Mouse (Mus musculus): ENCODE data around the gene Phyhipl. TPM values are rescaled to one million over a fixed set of nuclear protein-coding genes. Genes with fewer than 3 reads are reported as not detected.
A peak's percentile ranks its signal among the peaks of the same experiment; 100 is the strongest.

Gene Phyhipl
- total and polyA plus RNA-seq, 2 experiments, result not detected

- no peak overlapping the region for H3K27ac ChIP-seq (replicated peaks; ENCODE audit: insufficient read depth, low read depth, low read length)
- H3K79me2 ChIP-seq (ENCODE audit: control insufficient read depth, insufficient read depth, low read length), result no peaks in the 10 kb centered on the region
- no peak overlapping the region for H3K4me3 ChIP-seq (ENCODE audit: insufficient read depth, low read depth, low read length)
- H3K9ac ChIP-seq (ENCODE audit: low read depth, low read length), result no peak overlapping the region
- H3K4me1 ChIP-seq (ENCODE audit: control insufficient read depth, insufficient read depth, low read length), result no peaks in the 10 kb centered on the region
- TF ChIP-seq POLR2A (IDR thresholded peaks at IDR 0.05; ENCODE audit: extremely low read depth, insufficient read depth, low read length), result no peak
- no peak for TF ChIP-seq CTCF (IDR thresholded peaks at IDR 0.05; ENCODE audit: low read depth, low read length)
- H3K27me3 ChIP-seq (ENCODE audit: control insufficient read depth, insufficient read depth, low read length), result no peaks in the 10 kb centered on the region
- DNase-seq (ENCODE audit: extremely low read depth, low read depth, low spot score), result no peak
- 85% methylated on average over 10 of the region's 10 CpGs for WGBS
- no peaks in the 10 kb centered on the region for H3K36me3 ChIP-seq (ENCODE audit: control insufficient read depth, insufficient read depth, low read length)
Measured at GRCm38 (mm10) chr10:70537694-70538093, 118.1 kb downstream of the Phyhipl start.

GRCm38 (mm10) chr10:70535401-70535800 lies 120.4 kb downstream of the Phyhipl start:
- no peak overlapping the region for H3K9ac ChIP-seq (ENCODE audit: low read depth, low read length)
- no peaks in the 10 kb centered on the region for H3K27me3 ChIP-seq (ENCODE audit: control insufficient read depth, insufficient read depth, low read length)
- 91% methylated on average over 12 of the region's 12 CpGs for WGBS
- H3K4me1 ChIP-seq (ENCODE audit: control insufficient read depth, insufficient read depth, low read length), result no peaks in the 10 kb centered on the region
- no peak overlapping the region for H3K4me3 ChIP-seq (ENCODE audit: insufficient read depth, low read depth, low read length)
- H3K27ac ChIP-seq (replicated peaks; ENCODE audit: insufficient read depth, low read depth, low read length), result no peak overlapping the region
- no peak for DNase-seq (ENCODE audit: extremely low read depth, low read depth, low spot score)
- no peak for TF ChIP-seq POLR2A (IDR thresholded peaks at IDR 0.05; ENCODE audit: extremely low read depth, insufficient read depth, low read length)
- TF ChIP-seq CTCF (IDR thresholded peaks at IDR 0.05; ENCODE audit: low read depth, low read length), result no peak
- no peaks in the 10 kb centered on the region for H3K36me3 ChIP-seq (ENCODE audit: control insufficient read depth, insufficient read depth, low read length)
- no peaks in the 10 kb centered on the region for H3K79me2 ChIP-seq (ENCODE audit: control insufficient read depth, insufficient read depth, low read length)

GRCm38 (mm10) chr10:70534571-70534970 lies 121.2 kb downstream of the Phyhipl start:
- Histone ChIP-seq H3K4me1 (ENCODE audit: control insufficient read depth, insufficient read depth, low read length) (no peaks in the 10 kb centered on the region), H3K27ac (replicated peaks; ENCODE audit: insufficient read depth, low read depth, low read length) (no peak overlapping the region), H3K36me3 (ENCODE audit: control insufficient read depth, insufficient read depth, low read length) (no peaks in the 10 kb centered on the region), H3K4me3 (ENCODE audit: insufficient read depth, low read depth, low read length) (no peak overlapping the region), H3K9ac (ENCODE audit: low read depth, low read length) (no peak overlapping the region), H3K27me3 (ENCODE audit: control insufficient read depth, insufficient read depth, low read length) (no peaks in the 10 kb centered on the region), H3K79me2 (ENCODE audit: control insufficient read depth, insufficient read depth, low read length) (no peaks in the 10 kb centered on the region)
- no peak for DNase-seq (ENCODE audit: extremely low read depth, low read depth, low spot score)
- 94% methylated on average over 10 of the region's 10 CpGs for WGBS
- TF ChIP-seq POLR2A (IDR thresholded peaks at IDR 0.05; ENCODE audit: extremely low read depth, insufficient read depth, low read length), result no peak
- TF ChIP-seq CTCF (IDR thresholded peaks at IDR 0.05; ENCODE audit: low read depth, low read length), result no peak

- Histone ChIP-seq H3K27ac (replicated peaks; ENCODE audit: insufficient read depth, low read depth, low read length) (no peak overlapping the region), H3K79me2 (ENCODE audit: control insufficient read depth, insufficient read depth, low read length) (no peaks in the 10 kb centered on the region), H3K4me1 (ENCODE audit: control insufficient read depth, insufficient read depth, low read length) (no peaks in the 10 kb centered on the region), H3K4me3 (ENCODE audit: insufficient read depth, low read depth, low read length) (no peak overlapping the region), H3K9ac (ENCODE audit: low read depth, low read length) (no peak overlapping the region), H3K27me3 (ENCODE audit: control insufficient read depth, insufficient read depth, low read length) (no peaks in the 10 kb centered on the region), H3K36me3 (ENCODE audit: control insufficient read depth, insufficient read depth, low read length) (no peaks in the 10 kb centered on the region)
- DNase-seq (ENCODE audit: extremely low read depth, low read depth, low spot score), result peak; percentile 7
- WGBS, result 59% methylated on average over 12 of the region's 12 CpGs
- no peak for TF ChIP-seq POLR2A (IDR thresholded peaks at IDR 0.05; ENCODE audit: extremely low read depth, insufficient read depth, low read length)
- no peak for TF ChIP-seq CTCF (IDR thresholded peaks at IDR 0.05; ENCODE audit: low read depth, low read length)
Measured at GRCm38 (mm10) chr10:70533986-70534385, 121.8 kb downstream of the Phyhipl start.

GRCm38 (mm10) chr10:70533301-70533781 lies 122.4 kb downstream of the Phyhipl start:
- DNase-seq (ENCODE audit: extremely low read depth, low read depth, low spot score), result peak; percentile 4
- Histone ChIP-seq H3K4me3 (ENCODE audit: insufficient read depth, low read depth, low read length) (no peak overlapping the region), H3K27me3 (ENCODE audit: control insufficient read depth, insufficient read depth, low read length) (no peaks in the 10 kb centered on the region), H3K4me1 (ENCODE audit: control insufficient read depth, insufficient read depth, low read length) (no peaks in the 10 kb centered on the region), H3K79me2 (ENCODE audit: control insufficient read depth, insufficient read depth, low read length) (no peaks in the 10 kb centered on the region), H3K27ac (replicated peaks; ENCODE audit: insufficient read depth, low read depth, low read length) (no peak overlapping the region), H3K36me3 (ENCODE audit: control insufficient read depth, insufficient read depth, low read length) (no peaks in the 10 kb centered on the region), H3K9ac (ENCODE audit: low read depth, low read length) (no peak overlapping the region)
- 48% methylated on average over 8 of the region's 8 CpGs for WGBS
- TF ChIP-seq CTCF (IDR thresholded peaks at IDR 0.05; ENCODE audit: low read depth, low read length), result no peak
- no peak for TF ChIP-seq POLR2A (IDR thresholded peaks at IDR 0.05; ENCODE audit: extremely low read depth, insufficient read depth, low read length)

GRCm38 (mm10) chr10:70532249-70532648 lies 123.5 kb downstream of the Phyhipl start:
- H3K79me2 ChIP-seq (ENCODE audit: control insufficient read depth, insufficient read depth, low read length), result no peaks in the 10 kb centered on the region
- H3K27me3 ChIP-seq (ENCODE audit: control insufficient read depth, insufficient read depth, low read length), result no peaks in the 10 kb centered on the region
- no peaks in the 10 kb centered on the region for H3K36me3 ChIP-seq (ENCODE audit: control insufficient read depth, insufficient read depth, low read length)
- DNase-seq (ENCODE audit: extremely low read depth, low read depth, low spot score), result no peak
- WGBS, result 87% methylated on average over 9 of the region's 9 CpGs
- H3K4me1 ChIP-seq (ENCODE audit: control insufficient read depth, insufficient read depth, low read length), result no peaks in the 10 kb centered on the region
- no peak for TF ChIP-seq CTCF (IDR thresholded peaks at IDR 0.05; ENCODE audit: low read depth, low read length)
- H3K27ac ChIP-seq (replicated peaks; ENCODE audit: insufficient read depth, low read depth, low read length), result no peak overlapping the region
- H3K9ac ChIP-seq (ENCODE audit: low read depth, low read length), result no peak overlapping the region
- H3K4me3 ChIP-seq (ENCODE audit: insufficient read depth, low read depth, low read length), result no peak overlapping the region

Data from liver, adult 2 months (tissue).